Mouse (Mus musculus) frontal cortex, postnatal 10 days (tissue): ENCODE results near the gene Wdr70.
A peak's percentile ranks its signal among the peaks of the same experiment; 100 is the strongest.
"Not testable (repeated sequence)": the region's sequence is repeated elsewhere in the genome, so short reads cannot be mapped to it uniquely, and the experiment has no call there.

Experiments used
- DNase-seq, 2 experiments: peaks; one replicate each; pipeline ENCODE4 v3.0.0; 2022; ENCODE audit warnings: low spot score in 2 of 2, mixed read lengths in 1 of 2

The Wdr70 gene

GRCm38 (mm10) chr15:8098774-8099749 lies at the start of gene Wdr70:
Wdr70 (minus strand) TSS chr15:8099209.
- peak; percentile 90 to 96 for DNase-seq

GRCm38 (mm10) chr15:8135606-8136005 lies 36.6 kb upstream of the Wdr70 start:
- DNase-seq, result no peak

- DNase-seq, result no peak
These were observed 32.8 kb upstream of the Wdr70 start for GRCm38 (mm10) chr15:8131761-8132160.

- DNase-seq, result no peak
These were observed 32.3 kb upstream of the Wdr70 start for GRCm38 (mm10) chr15:8131268-8131667.

GRCm38 (mm10) chr15:8129281-8129680 lies 30.3 kb upstream of the Wdr70 start:
- no peak for DNase-seq

- DNase-seq, result no peak
These were observed 10.8 kb upstream of the Wdr70 start for GRCm38 (mm10) chr15:8109782-8110181.

GRCm38 (mm10) chr15:8108966-8109743 lies 10.1 kb upstream of the Wdr70 start, which contains the start of gene Nup155:
Nup155 (plus strand) TSS chr15:8109273.
- peak; percentile 85 to 90 for DNase-seq

- DNase-seq, result no peak
These were observed 9.5 kb upstream of the Wdr70 start for GRCm38 (mm10) chr15:8108360-8108965.

- DNase-seq, result not testable (repeated sequence)
These were observed 3.0 kb upstream of the Wdr70 start for GRCm38 (mm10) chr15:8101975-8102542.

GRCm38 (mm10) chr15:8097853-8098252 lies 1.2 kb downstream of the Wdr70 start:
- DNase-seq, result peak; percentile 20 to 22

GRCm38 (mm10) chr15:8092668-8093067 lies 6.3 kb downstream of the Wdr70 start:
- not testable (repeated sequence) for DNase-seq

GRCm38 (mm10) chr15:8090685-8091084 lies 8.3 kb downstream of the Wdr70 start:
- no peak for DNase-seq

- DNase-seq, result no peak
These were observed 10.3 kb downstream of the Wdr70 start for GRCm38 (mm10) chr15:8088715-8089114.

- DNase-seq, result no peak
These were observed 11.7 kb downstream of the Wdr70 start for GRCm38 (mm10) chr15:8087293-8087692.

- DNase-seq, result no peak
These were observed 16.9 kb downstream of the Wdr70 start for GRCm38 (mm10) chr15:8082139-8082538.

- DNase-seq, result not testable (repeated sequence)
These were observed 25.9 kb downstream of the Wdr70 start for GRCm38 (mm10) chr15:8073159-8073558.

- DNase-seq, result no peak
These were observed 33.8 kb downstream of the Wdr70 start for GRCm38 (mm10) chr15:8065221-8065620.

GRCm38 (mm10) chr15:8051177-8051576 lies 47.8 kb downstream of the Wdr70 start:
- no peak for DNase-seq

- no peak for DNase-seq
These were observed 59.2 kb downstream of the Wdr70 start for GRCm38 (mm10) chr15:8039834-8040233.

GRCm38 (mm10) chr15:8038457-8038856 lies 60.6 kb downstream of the Wdr70 start:
- DNase-seq, result no peak

- no peak for DNase-seq
These were observed 61.2 kb downstream of the Wdr70 start for GRCm38 (mm10) chr15:8037825-8038224.

- DNase-seq, result no peak
These were observed 67.8 kb downstream of the Wdr70 start for GRCm38 (mm10) chr15:8031211-8031610.
